Mouse (Mus musculus) forebrain, embryonic 11.5 days (tissue): Measurements from ENCODE around the gene Rbbp8nl. TPM values are rescaled to one million over a fixed set of nuclear protein-coding genes. Genes with fewer than 3 reads are reported as not detected.

Experiments
- ATAC-seq: fragments of 200-750 bp; cut with Nextera tagmentation; replicated peaks from 2 replicates; pipeline ENCODE4 v1.8.0; 2017; ENCODE audit warnings: moderate TSS enrichment; ENCODE audit not compliant: low FRiP score
- DNase-seq: peaks from one replicate; pipeline ENCODE4 v3.0.0-alpha.2; 2017; ENCODE audit warnings: low spot score
- H3K27ac ChIP-seq: fragments of 300-500 bp; sonication (generic); 2 replicates; pipeline ENCODE4 v1.5.1; 2014; ENCODE audit warnings: low read depth, low read length
- H3K27me3 ChIP-seq: fragments of 300-500 bp; sonication (generic); 2 replicates; pipeline ENCODE4 v1.6.1; 2014; ENCODE audit warnings: mild to moderate bottlenecking, low read length, mixed read lengths; ENCODE audit not compliant: control insufficient read depth, insufficient read depth
- H3K36me3 ChIP-seq: fragments of 300-500 bp; sonication (generic); 2 replicates; pipeline ENCODE4 v1.6.1; 2014; ENCODE audit warnings: mild to moderate bottlenecking, low read length, moderate library complexity, mixed read lengths; ENCODE audit not compliant: control insufficient read depth, insufficient read depth
- H3K4me1 ChIP-seq: fragments of 300-500 bp; sonication (generic); replicated peaks from 2 replicates; pipeline ENCODE4 v1.6.1; 2014; ENCODE audit warnings: low read length, mixed read lengths; ENCODE audit not compliant: control insufficient read depth, insufficient read depth
- H3K4me2 ChIP-seq: fragments of 300-500 bp; sonication (generic); 2 replicates; pipeline ENCODE4 v1.6.1; 2014; ENCODE audit warnings: low read depth, mild to moderate bottlenecking, low read length, moderate library complexity, mixed read lengths; ENCODE audit not compliant: severe bottlenecking
- H3K4me3 ChIP-seq: fragments of 300-500 bp; sonication (generic); 2 replicates; pipeline ENCODE4 v1.5.1; 2014; ENCODE audit warnings: low read depth, low read length
- H3K9ac ChIP-seq: fragments of 300-500 bp; sonication (generic); 2 replicates; pipeline ENCODE4 v1.6.1; 2014; ENCODE audit warnings: low read length
- H3K9me3 ChIP-seq: fragments of 300-500 bp; sonication (generic); 2 replicates; pipeline ENCODE4 v1.6.1; 2016; ENCODE audit warnings: low read length, mixed read lengths; ENCODE audit not compliant: control insufficient read depth
- WGBS: fragments of 180-500 bp; shearing (Covaris S2); extraction: QIAGEN DNeasy Blood & Tissue Kit; methylation state at CpG from one replicate; pipeline ENCODE4 v1.1.7; 2014; 5-methylcytosine and 5-hydroxymethylcytosine counted together
- polyA plus RNA-seq: library from polyadenylated mRNA; unstranded; fragments of >200 nt; fragmentation: Nextera tagmentation; extraction: Ambion mirVana; gene quantifications from 2 replicates; pipeline ENCODE4 v1.2.1, GENCODE M21; 2014

The Rbbp8nl gene
- polyA plus RNA-seq, 1 experiment from 2014 or later = 0.08 TPM

DNA sequence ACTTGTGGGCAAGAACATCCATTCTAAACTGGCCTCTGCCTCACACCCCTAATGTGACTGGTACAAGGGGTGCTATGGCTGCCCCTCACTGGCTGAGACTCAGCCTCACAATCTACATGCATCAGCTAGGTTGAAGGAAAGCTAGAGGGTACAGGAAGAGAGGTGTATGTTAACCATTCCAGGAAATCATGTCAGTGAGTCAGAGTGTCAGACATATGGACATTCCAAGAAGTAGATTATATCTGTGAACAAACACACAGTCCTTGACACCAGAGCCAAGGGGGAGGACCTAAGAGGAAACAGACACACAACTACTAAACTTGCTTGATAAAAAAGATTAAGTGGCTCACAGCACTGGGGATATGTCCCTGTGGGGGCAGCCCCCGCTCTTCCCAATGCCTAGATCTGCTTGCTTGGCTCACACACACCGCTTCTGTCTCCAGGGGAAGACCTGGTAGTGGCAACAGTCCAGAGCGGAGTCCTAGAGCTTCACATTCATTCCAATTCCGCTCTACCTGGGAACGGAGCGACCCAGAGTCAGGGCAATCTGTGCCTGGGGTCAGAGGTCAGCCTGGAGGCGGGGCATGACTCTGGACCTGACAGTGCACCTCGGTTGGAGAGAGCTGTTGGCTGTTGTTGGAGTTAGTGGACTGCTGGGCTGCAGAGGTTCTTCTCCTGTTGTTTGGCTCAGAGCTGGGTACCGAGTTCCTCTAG, 40.6 kb downstream of the Rbbp8nl start:
- H3K9ac ChIP-seq = no peak overlapping the region
- no peaks in the 10 kb centered on the region for H3K36me3 ChIP-seq
- no peaks in the 10 kb centered on the region for H3K9me3 ChIP-seq
- no peak for DNase-seq
- no peaks in the 10 kb centered on the region for H3K4me1 ChIP-seq
- H3K4me2 ChIP-seq = no peak overlapping the region
- no peaks in the 10 kb centered on the region for H3K27me3 ChIP-seq
- 70% methylated on average over 9 of the region's 9 CpGs for WGBS
- H3K4me3 ChIP-seq = no peak overlapping the region
- no peak overlapping the region for H3K27ac ChIP-seq
- ATAC-seq = no peak

GRCm38 (mm10) chr2:180247916-180248315, 41.8 kb downstream of the Rbbp8nl start:
- Histone ChIP-seq H3K9ac (no peak overlapping the region), H3K27ac (no peak overlapping the region), H3K27me3 (no peaks in the 10 kb centered on the region), H3K36me3 (no peaks in the 10 kb centered on the region), H3K4me1 (no peaks in the 10 kb centered on the region), H3K4me2 (no peak overlapping the region), H3K9me3 (no peaks in the 10 kb centered on the region), H3K4me3 (no peak overlapping the region)
- WGBS = 92% methylated on average over 5 of the region's 5 CpGs
- DNase-seq = no peak
- no peak for ATAC-seq

DNA sequence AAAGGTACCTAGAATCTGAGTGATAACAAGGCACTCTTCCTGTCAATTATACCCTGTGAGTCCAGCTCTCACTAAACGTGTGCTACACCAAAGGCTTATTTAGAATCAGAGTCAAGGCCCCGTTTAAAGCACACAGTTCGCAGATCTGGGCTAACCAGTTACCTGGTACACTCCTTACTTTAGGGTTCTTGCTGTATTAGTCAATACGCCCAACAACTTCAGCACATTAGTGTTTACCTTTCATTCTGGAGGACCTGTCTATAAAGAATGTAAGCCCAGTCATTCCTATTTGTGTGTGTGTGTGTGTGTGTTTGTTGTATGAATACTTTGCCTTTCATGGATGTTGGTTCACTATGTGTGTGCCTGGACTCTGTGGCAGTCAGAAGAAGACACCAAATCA, 46.6 kb downstream of the Rbbp8nl start:
- no peak overlapping the region for H3K27ac ChIP-seq
- WGBS = 92% methylated on average over 4 of the region's 4 CpGs
- H3K4me1 ChIP-seq = no peaks in the 10 kb centered on the region
- H3K4me3 ChIP-seq = no peak overlapping the region
- H3K27me3 ChIP-seq = no peaks in the 10 kb centered on the region
- no peak for DNase-seq
- no peaks in the 10 kb centered on the region for H3K36me3 ChIP-seq
- no peak overlapping the region for H3K4me2 ChIP-seq
- H3K9me3 ChIP-seq = no peaks in the 10 kb centered on the region
- ATAC-seq = no peak
- no peak overlapping the region for H3K9ac ChIP-seq

DNA sequence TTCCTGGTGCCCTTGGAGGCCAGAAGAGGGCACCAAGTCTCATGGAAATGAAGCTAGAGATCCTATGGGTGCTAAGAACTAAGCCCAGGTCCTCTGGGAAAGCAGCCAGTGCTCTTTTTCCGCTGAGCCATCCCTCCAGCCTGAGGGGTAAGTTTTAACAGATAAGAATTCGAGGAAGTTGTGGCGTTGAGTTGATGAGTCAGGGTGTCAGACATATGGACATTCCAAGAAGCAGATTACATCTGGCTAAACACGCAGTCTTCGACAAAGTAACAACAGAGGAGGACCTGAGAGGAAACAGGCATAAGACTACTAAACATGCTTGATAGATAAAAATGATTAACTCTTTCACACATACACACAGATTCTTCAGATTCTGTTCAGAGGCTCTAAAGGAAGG, 51.1 kb downstream of the Rbbp8nl start:
- no peaks in the 10 kb centered on the region for H3K9me3 ChIP-seq
- WGBS = 79% methylated on average over 5 of the region's 5 CpGs
- H3K4me1 ChIP-seq = no peaks in the 10 kb centered on the region; the same call in 1 of the 2 replicates
- no peak overlapping the region for H3K4me3 ChIP-seq
- no peaks in the 10 kb centered on the region for H3K27me3 ChIP-seq
- no peak overlapping the region for H3K9ac ChIP-seq
- no peaks in the 10 kb centered on the region for H3K36me3 ChIP-seq
- DNase-seq (no peak), ATAC-seq (no peak)
- H3K4me2 ChIP-seq = no peak overlapping the region
- H3K27ac ChIP-seq = no peak overlapping the region

DNA sequence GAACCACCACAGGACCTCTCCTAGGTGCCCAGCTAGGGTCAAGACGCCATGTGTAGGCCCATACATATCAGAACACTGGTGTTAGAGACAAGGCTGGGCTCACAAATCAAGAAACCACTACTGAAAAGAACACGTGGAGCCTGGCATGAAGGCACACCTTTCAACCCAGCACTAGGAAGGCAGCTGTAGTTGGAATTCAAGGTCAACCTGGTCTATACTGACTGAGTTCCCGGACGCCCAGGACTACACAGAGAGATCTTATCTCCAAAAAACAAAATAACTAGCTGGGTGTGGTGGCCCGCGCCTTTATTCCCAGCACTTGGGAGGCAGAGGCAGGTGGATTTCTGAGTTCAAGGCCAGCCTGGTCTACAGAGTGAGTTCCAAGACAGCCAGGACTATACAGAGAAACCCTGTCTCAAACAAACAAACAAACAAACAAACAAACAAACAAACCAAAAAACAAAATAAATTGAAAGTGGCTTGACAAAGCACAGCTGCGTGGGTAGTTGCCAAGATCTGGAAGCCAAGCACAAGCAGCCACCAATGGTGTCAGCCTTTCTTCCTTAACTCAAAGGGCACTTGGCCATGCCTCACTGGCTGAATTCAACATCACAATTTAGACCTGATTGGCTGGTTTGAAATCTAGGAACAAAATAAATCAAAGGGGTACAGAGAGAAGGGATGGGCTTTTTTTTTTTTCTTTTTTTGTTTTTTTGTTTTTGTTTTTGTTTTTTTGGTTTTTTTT, 51.9 kb downstream of the Rbbp8nl start:
- WGBS = 91% methylated on average over 7 of the region's 7 CpGs
- Histone ChIP-seq H3K27me3 (no peaks in the 10 kb centered on the region), H3K9ac (no peak overlapping the region), H3K27ac (no peak overlapping the region), H3K4me2 (no peak overlapping the region), H3K9me3 (no peaks in the 10 kb centered on the region), H3K4me3 (no peak overlapping the region), H3K36me3 (no peaks in the 10 kb centered on the region), H3K4me1 (no peaks in the 10 kb centered on the region; the same call in 1 of the 2 replicates)
- DNase-seq (no peak), ATAC-seq (no peak)

- no peaks in the 10 kb centered on the region; the same call in 1 of the 2 replicates for H3K4me1 ChIP-seq
- H3K9me3 ChIP-seq = no peaks in the 10 kb centered on the region
- no peak overlapping the region for H3K27ac ChIP-seq
- ATAC-seq = no peak
- H3K36me3 ChIP-seq = no peaks in the 10 kb centered on the region
- H3K9ac ChIP-seq = no peak overlapping the region
- 83% methylated on average over 3 of the region's 3 CpGs for WGBS
- H3K27me3 ChIP-seq = no peaks in the 10 kb centered on the region
- H3K4me3 ChIP-seq = no peak overlapping the region
- no peak overlapping the region for H3K4me2 ChIP-seq
- no peak for DNase-seq
These were observed 52.7 kb downstream of the Rbbp8nl start for GRCm38 (mm10) chr2:180236930-180237329.

GRCm38 (mm10) chr2:180236500-180236899, 53.2 kb downstream of the Rbbp8nl start:
- Histone ChIP-seq H3K36me3 (no peaks in the 10 kb centered on the region), H3K27ac (no peak overlapping the region), H3K4me3 (no peak overlapping the region), H3K4me2 (no peak overlapping the region), H3K9ac (no peak overlapping the region), H3K9me3 (no peaks in the 10 kb centered on the region), H3K27me3 (no peaks in the 10 kb centered on the region), H3K4me1 (no peaks in the 10 kb centered on the region; the same call in 1 of the 2 replicates)
- DNase-seq (no peak), ATAC-seq (no peak)
- 76% methylated on average over 2 of the region's 3 CpGs for WGBS

- DNase-seq (no peak), ATAC-seq (no peak)
- Histone ChIP-seq H3K9me3 (no peaks in the 10 kb centered on the region), H3K27me3 (no peaks in the 10 kb centered on the region), H3K9ac (no peak overlapping the region), H3K27ac (no peak overlapping the region), H3K36me3 (no peaks in the 10 kb centered on the region), H3K4me3 (no peak overlapping the region), H3K4me1 (no peaks in the 10 kb centered on the region; the same call in 1 of the 2 replicates), H3K4me2 (no peak overlapping the region)
- 87% methylated on average over 4 of the region's 4 CpGs for whole genome bisulfite sequencing
These were observed 53.9 kb downstream of the Rbbp8nl start for GRCm38 (mm10) chr2:180235788-180236187.
